Mouse (Mus musculus): ENCODE measurements at regions not wholly inside any gene's neighbourhood (a gene's known extent, or its start where the extent isn't known, plus 50 kb on each side); places are given as distances from the start of the nearest gene placed in this dataset.

DNA sequence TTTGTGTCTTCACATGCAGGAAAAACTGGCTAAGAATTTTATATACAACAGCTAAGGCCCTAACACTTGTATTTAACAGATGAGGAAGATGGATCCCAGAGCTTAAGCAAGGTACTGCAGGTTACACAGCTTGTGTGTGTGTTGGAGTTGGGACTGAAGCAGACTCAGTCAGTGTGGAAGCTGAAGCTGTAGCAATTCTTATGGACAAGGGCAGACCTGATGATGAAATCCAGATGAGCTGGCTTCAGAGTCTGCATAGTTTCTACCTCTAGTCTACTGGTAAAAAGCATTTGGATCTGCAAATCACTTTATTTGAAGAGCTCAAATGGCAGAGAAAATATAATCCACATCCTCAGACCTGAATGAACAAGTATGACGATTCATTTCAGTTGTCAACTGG lies 226.7 kb downstream of the Bcl2l11 start:
- TF ChIP-seq CTCF (IDR thresholded peaks at IDR 0.05; ENCODE audit: borderline replicate concordance, insufficient read depth, low read depth, low read length): no peak
- TF ChIP-seq POLR2A (IDR thresholded peaks at IDR 0.05; ENCODE audit: borderline replicate concordance, insufficient read depth, low read length): no peak

All from cerebellum, adult 2 months (tissue).